Mouse (Mus musculus) megakaryocyte, embryonic 14.5 days (primary cell): ENCODE measurements around the gene Krit1.

ENCODE experiments used
- FLI1 ChIP-seq: IDR thresholded peaks from 2 replicates; pipeline ENCODE4 v1.6.1; 2012; ENCODE audit warnings: low read length, inconsistent platforms, mixed read lengths
- GATA1 ChIP-seq: IDR thresholded peaks from 3 replicates; pipeline ENCODE4 v1.6.1; 2012; ENCODE audit warnings: mixed read lengths, low read length, inconsistent platforms, borderline replicate concordance

- no peak for TF ChIP-seq GATA1
- no peak for TF ChIP-seq FLI1
These were observed 70.5 kb downstream of the Krit1 start for GRCm38 (mm10) chr5:3873485-3873884.
